Mouse (Mus musculus) myocyte (in vitro differentiated cells): ENCODE measurements around the gene Mag.

Experiments
- CEBPB ChIP-seq: IDR thresholded peaks from 2 replicates; pipeline ENCODE4 v1.6.1; 2011; ENCODE audit warnings: mild to moderate bottlenecking, moderate library complexity; ENCODE audit not compliant: poor library complexity, insufficient read depth, severe bottlenecking
- MAX ChIP-seq: IDR thresholded peaks from one replicate; pipeline ENCODE4 v1.6.1; 2011; ENCODE audit warnings: low read depth, mild to moderate bottlenecking, control low read depth
- MYOG ChIP-seq, 3 experiments: IDR thresholded peaks; one replicate each; pipeline ENCODE4 v1.6.1; 2011; ENCODE audit warnings: control low read depth in 2 of 3, low read depth in 2 of 3, mild to moderate bottlenecking in 2 of 3; ENCODE audit not compliant: insufficient read length in 2 of 3, control insufficient read depth in 1 of 3, insufficient read depth in 1 of 3
- POLR2A ChIP-seq: IDR thresholded peaks from one replicate; pipeline ENCODE4 v1.6.1; 2011; ENCODE audit warnings: low read depth, mild to moderate bottlenecking, control low read depth, moderate library complexity; ENCODE audit not compliant: insufficient read length
- POLR2AphosphoS2 ChIP-seq: IDR thresholded peaks from one replicate; pipeline ENCODE4 v1.6.1; 2011; ENCODE audit warnings: low read depth, control low read depth; ENCODE audit not compliant: insufficient read length
- REST ChIP-seq: IDR thresholded peaks from one replicate; pipeline ENCODE4 v1.6.1; 2011; ENCODE audit warnings: mild to moderate bottlenecking, control low read depth, moderate library complexity; ENCODE audit not compliant: insufficient read depth, insufficient read length
- SRF ChIP-seq: IDR thresholded peaks from one replicate; pipeline ENCODE4 v1.6.1; 2011; ENCODE audit warnings: low read depth; ENCODE audit not compliant: control insufficient read depth, insufficient read length
- TCF12 ChIP-seq: IDR thresholded peaks from one replicate; pipeline ENCODE4 v1.6.1; 2011; ENCODE audit warnings: mild to moderate bottlenecking, control low read depth; ENCODE audit not compliant: poor library complexity, insufficient read depth, severe bottlenecking
- USF1 ChIP-seq: IDR thresholded peaks from one replicate; pipeline ENCODE4 v1.6.1; 2011; ENCODE audit warnings: low read depth, mild to moderate bottlenecking, control low read depth, moderate library complexity

GRCm38 (mm10) chr7:30954036-30954435 is 39.4 kb upstream of the Mag start:
- TF ChIP-seq MYOG (IDR thresholded peaks at IDR 0.05; ENCODE audit: control insufficient read depth in 1 of 3, insufficient read depth in 1 of 3, insufficient read length in 2 of 3, low read depth in 2 of 3) (no peak), POLR2A (no peak), POLR2AphosphoS2 (no peak), TCF12 (no peak), USF1 (no peak), SRF (no peak), MAX (no peak), REST (no peak), CEBPB (no peak)
